Mouse (Mus musculus) kidney, adult 9 months (tissue): ENCODE results near the gene Snrpd2.

ENCODE experiments used
- DNase-seq: peaks from one replicate; pipeline ENCODE4 v3.0.0; 2022

Gene Snrpd2

DNA sequence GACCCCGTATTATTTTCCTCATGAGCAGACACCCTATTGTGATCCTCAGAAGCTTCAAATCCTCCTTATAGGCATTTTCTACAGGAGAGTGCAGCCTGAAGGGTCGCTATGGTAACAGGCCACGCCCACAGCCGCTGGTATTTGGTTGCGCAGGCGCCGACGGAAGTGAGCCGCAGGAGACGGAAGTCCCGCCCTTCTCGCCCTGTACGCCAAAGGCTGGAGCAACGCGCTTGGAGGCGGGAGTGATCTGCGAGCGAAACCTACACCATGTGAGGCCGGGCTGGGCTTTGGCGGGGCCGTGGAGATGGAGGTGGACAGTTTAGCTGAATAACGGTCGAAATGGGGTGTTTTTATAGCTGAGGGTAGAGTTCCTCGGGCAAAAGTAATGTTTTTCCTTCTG is at the start of gene Snrpd2:
Gene Snrpd2, plus strand, starts transcription at position 97 of the 400 bp plus-strand sequence.
- peak; percentile 97 for DNase-seq

DNA sequence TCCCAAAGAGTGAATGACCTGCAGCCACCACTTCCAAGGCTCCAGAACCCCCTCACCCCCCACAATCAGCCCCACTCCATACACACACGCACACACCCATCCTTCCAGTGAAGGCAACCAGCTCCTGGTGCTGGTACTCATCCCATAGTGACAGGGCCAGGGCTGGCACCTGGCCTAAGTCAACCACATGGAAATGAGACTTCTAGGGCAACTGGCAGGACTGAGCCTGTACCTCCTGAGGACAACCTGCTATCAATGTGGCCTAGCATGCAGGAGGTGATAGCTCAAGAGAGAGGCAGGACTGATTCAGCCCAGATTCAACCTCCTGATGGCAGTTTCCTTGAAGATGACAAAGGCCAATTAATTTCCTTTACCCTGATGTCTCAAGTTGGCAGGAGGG is 49.2 kb upstream of the Snrpd2 start:
- no peak for DNase-seq

DNA sequence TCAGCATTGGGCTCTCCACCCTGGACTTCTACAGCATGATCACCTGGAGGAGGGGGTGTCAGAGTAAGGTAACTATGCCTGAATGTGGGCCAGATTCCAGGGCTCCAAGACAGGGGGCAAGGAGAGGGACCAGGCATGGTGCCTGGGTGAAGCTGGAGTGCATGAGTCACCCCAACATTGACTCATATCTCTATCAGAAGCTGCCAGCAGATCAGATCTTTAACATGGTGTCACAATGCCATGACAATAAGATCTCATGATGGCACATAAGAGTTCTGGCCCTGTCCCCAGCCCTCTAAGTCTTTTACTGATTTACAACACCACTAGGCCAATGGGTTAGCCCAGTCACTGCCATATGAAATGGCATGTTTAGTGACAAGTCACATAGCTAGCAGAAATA is 45.8 kb upstream of the Snrpd2 start:
- no peak for DNase-seq

DNA sequence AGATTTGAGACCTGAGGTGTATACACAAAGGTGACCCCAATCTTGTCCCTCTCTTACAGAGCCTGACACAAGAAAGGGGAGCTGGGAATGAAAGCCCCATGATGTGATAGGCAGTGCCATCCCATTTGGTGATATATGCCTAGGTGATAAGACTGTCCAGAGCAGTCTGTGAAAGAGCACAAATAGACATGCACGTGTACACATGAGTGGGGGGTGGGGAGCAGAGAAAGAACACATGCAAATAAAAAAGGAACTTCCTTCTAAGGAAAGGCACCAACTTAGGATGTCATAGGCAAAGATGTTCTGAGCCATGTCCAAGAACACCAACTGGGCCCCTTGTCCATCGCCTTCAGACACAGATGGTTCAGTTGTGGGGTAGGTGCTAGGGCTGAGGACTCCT is 45.0 kb upstream of the Snrpd2 start:
- DNase-seq: no peak

DNA sequence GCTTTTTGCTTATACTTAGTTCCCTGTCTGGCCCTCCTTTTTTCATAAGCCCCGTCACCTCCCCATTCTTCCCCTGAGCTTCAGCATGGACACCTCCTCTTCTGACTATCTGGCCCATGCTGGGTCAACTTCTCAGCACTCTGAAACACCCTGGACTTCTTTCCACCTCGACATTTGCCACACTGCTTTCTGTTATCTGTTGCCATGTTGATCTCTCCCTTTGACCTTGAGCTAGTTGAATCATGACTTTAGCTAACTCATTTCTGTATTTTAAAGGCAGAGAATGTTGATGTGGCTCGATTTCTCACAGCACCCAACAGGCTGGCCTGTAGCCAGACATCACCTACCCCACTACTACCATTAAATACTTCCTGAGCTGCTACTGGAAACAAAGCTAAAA is 42.1 kb upstream of the Snrpd2 start:
- no peak for DNase-seq

DNA sequence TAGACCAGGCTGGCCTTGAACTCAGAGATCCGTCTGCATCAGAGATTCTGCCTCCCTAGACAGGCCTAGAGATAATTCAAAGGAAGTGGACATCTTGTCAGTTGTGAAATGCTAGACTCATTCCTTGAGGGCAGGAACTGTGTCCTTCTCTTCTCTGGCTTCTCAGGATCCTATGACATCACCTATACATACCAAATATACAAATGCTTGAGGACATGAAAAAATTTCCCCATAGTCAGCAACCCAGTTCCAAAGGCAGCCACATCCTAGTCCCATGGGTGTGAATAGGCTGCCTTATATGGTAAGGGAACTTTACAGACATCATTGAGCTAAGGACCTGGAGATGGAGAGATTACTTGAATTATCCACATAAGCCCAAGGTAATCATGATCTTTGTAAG is 40.0 kb upstream of the Snrpd2 start:
- DNase-seq: no peak

DNA sequence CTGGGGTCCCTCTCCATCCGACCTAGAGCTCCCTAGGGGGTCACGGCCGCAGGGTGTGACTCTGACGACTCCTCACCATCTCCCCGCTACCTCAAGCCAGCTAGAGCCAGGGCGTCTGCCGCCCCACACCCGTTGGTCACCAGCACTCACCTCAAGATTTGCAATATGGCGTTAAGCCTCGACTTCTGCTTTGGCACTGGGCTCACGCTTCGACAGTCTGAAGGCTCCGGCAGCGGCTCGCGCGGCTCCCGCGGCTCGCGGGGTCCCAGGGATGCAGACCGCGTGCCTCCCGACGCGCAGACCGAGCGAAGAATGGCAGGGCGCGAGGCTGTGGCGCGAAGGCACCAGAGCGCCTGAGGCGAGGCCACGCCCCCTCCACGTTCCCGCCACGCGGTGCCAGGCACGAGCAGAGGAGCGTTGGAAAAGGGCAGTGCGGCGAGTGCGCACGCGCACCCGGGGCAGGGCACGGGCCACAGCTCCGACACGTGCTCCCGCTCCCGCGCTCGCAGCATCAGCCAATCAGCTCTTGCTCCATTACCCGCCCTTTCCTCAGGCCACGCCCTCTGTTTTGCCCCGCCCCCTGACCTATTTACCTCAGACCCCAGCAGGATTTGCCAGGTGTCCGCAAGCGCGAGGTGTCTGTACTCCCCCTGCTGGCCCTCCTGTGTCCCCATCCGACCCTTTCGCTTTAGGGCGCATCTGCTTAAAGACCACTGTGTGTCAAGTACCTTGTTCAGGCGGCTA is 31.3 kb upstream of the Snrpd2 start, which contains the start of gene Gm4969:
Gene Gm4969, minus strand, starts transcription at position 341 of the 744 bp plus-strand sequence.
- peak; percentile 67 for DNase-seq

DNA sequence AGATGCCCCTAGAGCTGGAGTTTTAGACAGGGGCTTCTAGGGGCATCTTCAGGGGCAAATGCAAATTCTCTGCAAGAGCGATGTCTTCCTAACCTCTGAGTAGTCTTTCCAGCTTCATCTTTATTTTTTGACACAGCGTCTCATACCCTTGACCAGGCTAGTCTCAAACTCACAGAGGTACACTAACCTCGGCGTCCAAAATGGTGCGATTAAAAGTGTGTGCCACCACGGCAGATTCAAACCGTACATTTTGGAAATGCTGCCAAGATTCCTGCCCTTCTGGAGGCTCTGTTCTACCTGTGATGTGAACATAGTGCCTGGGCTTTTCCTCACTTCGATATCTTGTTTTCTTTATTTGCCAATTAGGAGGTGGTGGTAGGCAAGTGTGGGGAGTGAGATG is 30.4 kb upstream of the Snrpd2 start:
- peak; percentile 50 for DNase-seq

DNA sequence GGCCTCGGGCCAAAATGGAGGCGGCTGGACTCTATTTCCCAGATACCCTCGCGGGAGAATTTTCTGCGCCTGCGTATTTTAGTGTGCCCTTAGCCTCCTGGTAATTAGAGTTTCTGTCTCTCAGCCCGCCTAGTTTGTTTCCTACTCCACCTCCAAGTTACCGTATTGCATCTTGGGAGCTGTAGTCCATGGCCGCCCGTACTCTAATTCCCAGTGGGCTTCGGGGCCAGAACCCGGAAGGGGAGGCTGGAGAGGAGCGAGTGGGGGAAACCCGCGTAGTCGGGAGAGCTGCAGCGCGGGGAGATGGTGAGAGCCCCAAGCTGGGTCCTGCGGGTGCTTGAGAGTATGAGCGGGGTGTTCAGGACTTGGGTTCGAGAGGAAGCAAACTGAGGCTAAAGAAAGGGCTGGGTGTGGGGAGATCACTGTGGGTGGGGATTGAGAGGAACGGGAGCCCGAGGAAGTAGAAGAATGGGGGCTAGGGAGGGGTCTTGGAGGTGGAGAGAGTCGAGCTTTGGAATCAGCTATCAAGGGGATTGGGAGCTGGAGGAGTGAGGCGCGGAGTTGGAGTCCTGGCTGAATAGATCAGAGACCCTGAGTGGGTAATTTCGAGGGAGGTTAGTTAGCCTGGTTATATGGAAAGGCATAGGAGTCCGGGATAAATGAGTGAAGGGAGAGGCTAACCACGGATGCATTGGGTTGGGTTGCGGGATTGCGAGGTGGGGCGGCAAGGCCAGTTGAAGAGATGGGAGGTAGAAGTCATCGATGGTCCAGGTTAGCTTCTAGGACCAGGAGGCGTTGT is 29.7 kb upstream of the Snrpd2 start, which contains the start of gene Fbxo46:
Gene Fbxo46, plus strand, starts transcription at position 229 of the 799 bp plus-strand sequence.
- peak; percentile 98 for DNase-seq

DNA sequence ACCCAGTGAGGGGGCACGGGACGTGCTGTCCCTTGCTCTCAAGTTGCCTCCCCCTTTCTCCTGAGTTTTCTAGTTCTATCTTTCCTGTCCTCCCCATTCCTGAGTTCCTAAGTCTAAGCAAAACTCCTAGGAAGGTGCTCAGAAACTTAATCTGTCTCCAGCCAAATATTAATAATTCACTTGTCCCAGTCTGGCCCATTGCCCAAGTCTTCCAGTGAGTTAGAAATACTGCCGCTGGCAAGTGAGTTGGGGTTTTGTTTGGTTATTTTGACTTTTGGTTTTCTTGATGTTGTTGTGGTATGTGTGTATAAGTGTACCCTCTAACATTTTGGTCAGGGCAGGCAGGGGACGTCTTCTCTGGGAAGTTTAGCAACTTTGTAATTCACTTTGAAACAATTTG is 27.8 kb upstream of the Snrpd2 start:
- peak; percentile 88 for DNase-seq

DNA sequence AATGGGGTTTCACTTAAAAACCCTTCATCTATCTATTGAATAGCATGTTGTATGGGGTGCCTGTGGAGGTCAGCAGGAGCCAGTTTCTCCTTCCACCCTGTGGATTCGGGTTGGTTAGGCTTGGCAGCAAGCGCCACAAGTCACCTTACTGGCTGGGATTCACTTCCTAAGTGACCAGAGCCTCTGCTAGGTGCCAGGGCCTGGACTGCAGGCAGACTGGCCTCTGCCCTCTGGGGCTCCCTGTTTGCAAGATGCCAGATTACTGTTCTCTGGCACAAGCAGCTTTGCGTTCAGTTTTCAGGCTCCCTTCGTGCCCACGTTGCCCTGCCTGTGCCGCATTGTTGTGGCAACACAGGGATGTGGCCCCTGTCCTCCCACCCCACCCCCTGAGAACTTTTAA is 24.8 kb upstream of the Snrpd2 start:
- DNase-seq: peak; percentile 64

DNA sequence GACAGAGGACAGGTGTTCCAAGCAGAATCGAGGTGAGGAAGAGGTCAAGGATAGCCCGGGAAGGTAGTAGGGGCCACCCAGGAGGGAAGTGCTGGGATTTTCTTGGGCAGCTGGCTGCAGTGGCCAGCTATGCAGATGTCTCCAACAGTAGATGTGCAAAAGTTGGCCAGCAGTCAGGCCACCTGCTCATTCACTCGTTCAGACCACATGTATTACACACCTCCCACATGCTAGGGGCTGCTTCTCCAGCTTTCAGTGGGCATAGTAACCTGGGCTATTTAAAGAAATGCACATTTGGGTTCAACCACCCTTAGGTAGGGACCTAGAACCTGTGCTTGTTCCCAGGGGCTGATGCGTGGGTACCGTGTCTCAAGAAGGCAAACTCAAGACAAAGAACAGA is 21.8 kb upstream of the Snrpd2 start:
- no peak for DNase-seq

DNA sequence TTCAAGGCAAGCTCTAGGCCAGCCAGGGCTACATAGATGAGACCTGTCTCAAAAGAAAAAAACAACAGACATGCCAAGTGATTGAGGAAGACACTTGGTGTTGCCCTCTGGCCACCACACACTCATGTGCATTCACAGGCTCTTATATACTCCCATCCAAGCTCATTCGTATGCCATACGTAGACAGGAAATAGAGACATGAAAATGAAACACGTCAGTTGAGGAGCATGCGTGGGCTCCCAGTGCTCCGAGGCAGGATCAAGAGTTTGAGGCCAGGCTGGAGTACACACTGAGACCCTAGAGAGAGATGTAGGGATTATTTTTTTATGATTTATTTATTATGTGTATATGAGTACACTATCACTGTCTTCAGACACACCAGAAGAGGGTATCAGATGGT is 20.1 kb upstream of the Snrpd2 start:
- DNase-seq: no peak

DNA sequence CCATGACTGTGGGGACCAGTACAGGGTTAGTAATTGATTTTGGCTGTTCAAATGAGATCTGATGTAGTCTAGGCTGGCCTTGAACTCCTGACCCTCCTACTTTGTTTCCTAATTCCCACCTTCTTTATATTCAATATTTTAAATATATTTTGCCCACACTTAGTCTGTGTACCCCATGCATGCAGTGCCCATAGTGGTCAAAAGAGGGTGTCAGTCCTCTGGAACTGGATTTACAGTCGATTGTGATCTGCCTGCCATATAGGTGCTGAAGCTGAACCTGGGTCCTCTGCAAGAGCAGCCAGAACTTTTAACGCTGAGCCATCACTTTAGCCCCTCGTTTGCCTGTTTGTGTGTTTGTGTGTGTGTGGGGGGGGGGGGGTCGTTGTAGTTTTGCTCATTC is 18.9 kb upstream of the Snrpd2 start:
- no peak for DNase-seq

DNA sequence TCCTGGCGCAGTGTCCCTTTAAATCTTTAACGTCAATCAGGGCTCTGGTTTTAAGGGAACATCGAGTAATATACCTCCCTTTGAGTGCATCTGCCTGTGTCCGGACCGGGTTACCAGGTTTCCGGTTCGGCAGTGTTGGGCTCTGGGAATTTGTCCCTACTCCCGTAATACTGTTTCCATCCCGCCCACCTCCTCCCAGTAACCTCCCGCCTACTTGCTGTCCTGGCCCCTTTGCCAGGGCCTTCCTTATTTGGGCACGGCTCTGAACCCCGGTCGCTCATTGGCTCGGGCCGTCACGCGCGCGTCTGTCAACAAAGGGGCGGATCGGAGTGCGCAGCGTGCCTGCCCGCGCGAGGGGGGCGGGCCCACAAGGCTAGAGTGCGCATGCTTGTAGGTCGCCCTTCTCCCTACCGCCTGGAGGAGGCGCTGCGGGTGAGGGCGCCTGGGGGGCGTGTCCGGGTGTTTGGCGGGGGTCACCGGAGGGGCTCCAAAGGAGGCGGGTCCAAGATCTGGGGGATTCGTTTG is 18.1 kb upstream of the Snrpd2 start:
- DNase-seq: peak; percentile 99

DNA sequence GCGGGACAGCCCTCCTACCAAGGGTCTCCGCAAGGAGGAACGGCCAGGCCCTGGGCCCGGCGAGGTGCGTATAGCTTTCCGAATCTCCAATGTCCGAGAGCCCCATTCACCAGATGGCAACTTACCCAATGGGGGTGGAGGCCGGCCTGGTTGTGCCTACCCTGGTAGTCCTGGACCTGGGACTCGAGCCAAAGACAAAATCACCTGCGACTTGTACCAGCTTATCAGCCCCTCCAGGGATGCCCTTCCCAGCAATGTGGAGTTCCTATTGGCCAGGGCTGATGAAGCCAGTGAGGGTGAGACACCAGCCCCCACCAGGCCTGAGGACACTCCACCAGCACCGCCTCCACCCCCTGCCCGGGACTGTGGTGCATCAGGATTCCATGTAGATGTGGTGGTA is 13.4 kb upstream of the Snrpd2 start:
- DNase-seq: no peak

DNA sequence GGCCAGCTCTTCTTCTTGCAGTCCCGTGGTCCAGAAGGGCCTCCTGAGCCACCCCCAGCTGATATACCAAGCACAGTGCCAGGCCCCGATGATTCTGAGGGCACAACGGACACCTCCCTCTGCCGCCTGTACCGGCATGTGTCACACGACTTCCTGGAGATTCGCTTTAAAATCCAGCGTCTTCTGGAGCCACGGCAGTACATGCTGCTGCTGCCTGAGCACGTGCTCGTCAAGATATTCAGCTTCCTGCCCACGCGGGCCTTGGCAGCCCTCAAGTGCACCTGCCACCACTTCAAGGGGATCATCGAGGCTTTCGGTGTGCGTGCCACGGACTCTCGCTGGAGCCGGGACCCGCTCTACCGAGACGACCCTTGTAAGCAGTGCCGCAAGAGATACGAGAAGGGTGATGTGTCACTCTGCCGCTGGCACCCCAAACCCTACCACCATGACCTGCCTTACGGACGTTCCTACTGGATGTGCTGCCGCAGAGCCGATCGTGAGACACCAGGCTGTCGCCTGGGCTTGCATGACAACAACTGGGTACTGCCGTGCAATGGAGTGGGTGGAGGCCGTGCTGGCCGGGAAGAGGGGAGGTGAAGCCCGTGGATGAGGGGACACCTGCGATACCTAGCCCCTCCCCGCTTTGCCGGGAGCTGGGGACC is 12.7 kb upstream of the Snrpd2 start:
- no peak for DNase-seq

DNA sequence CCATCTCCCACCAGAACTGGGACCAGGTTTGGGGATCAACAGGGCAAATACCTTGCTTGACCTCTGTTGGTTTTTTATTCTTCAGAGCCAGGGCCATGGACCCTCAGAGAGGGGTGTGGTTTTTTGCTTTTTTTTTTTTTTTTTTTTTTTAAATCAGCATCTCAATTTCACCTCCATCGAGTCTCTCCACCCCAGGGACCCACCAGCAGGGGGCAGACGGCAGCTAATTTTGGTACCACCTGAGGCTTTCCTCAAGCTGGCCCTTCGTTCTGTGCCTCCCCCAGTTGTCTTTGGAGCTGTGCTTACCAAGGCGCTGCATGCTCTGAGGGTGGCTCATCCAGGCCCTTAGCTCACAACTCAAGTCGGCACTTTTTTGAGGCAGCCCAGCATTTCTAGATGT is 12.1 kb upstream of the Snrpd2 start:
- peak; percentile 58 for DNase-seq

DNA sequence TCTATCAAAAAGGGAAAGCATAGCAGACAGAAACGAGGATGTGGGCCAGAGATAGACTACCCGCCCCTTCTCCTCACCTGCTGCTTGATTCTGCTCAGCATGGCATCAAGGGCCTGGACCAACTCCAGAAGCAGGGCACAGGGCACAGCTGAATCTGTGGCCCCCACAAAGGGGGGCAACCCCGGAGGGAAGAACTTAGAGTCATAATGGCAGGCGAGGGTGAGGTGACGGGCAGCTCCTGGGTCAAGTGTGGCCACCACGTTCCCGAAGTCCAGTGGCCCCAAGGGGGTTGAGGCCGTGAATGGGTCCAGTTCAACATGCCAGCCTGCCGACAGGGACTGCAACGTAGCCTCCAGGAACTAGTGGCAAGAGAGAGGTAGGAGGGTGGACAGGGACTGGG is 2.7 kb upstream of the Snrpd2 start:
- no peak for DNase-seq

DNA sequence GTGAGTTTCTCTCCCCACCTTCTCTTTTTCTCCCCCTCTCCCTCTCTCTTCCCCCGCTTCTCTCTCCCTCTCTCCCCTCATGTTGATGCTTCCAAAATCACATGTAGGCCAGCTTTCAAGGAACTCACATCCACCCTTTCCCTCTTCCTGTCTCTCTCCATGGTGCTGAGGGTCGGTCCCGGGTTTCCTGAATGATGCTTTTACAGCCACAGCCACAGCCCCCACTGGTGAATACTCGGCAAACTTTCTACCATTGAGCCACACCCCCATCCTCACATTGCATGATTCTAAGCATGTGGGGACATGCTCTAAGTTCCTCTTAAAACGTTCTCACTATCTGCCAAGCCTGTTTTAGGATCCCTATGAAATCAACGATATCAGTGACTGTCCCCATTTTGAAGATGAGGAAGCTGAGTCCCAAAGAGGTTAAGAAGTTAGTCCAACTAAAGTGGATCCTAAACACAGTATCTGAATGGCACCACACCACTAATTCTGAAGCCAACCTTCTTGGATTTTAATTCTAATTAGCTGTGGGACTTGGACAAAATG is 2.0 kb upstream of the Snrpd2 start:
- no peak for DNase-seq

DNA sequence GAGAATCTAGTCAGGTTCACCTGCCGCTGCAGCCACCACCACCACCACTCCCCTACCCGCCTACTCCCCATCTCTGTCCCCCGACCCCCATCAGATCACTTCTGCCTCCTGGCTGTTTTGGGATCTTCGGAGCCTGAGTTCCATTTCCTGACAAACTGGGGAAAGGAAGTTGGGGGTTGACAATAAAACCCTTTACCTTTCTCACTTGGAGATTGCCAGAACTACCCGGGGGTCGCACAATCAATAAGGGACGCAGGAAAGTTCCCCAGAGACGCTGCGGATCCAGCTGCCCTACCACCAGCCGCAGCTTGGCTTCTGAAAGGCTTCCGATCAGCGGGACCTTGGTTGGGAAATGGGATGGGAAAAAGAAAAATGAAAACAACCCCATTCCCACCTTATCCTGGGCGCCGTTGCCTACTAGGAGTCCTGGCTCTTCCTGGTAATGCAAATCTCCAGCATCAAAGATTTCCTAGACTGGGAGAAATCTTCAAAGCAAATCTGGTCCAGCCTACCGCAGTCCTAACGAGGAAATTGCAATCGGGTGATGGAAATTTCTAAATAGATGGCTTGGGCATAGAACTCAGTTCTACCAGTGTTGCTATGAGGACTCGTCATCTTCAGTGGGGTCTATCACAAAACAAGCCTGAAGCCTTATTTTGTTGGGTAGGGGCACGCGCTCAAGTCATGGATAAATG is 1.2 kb upstream of the Snrpd2 start:
- DNase-seq: no peak

DNA sequence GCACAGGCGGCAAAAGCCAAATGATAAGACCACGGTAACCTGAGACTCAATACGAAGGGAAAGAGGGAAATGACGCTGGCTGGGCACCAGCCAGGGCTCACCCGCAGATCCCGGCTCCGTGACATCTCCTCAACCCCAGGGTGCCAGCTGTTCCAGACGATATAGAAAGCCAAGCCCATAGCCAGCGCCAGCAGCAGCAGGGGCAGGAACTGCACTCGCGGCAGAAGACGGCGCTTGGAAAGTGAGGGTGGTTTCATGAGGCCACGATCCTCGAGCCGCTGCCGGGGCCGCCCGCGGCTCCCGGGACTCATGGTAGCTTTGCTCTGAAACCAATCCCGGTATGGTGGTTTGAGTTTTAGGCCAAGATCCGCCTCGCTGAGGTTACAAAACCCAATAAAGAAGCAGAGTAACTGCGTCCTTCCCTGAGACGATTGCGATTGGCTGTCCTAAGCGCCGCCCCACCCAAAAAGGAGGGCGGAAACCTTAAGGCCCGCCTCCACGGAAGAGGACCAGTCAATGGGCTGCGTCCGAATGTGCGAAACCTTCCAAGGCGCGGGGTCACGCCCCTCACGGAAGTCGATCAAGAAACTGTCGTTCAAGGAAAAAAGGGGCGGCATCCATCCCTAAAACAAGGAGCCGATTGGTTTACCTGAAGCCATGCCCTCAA is 514 bp upstream of the Snrpd2 start, which contains the start of gene Qpctl:
Gene Qpctl, minus strand, starts transcription at position 417 of the 667 bp plus-strand sequence.
- peak; percentile 99 for DNase-seq
